Mouse (Mus musculus) adrenal gland, postnatal 36 days (tissue): ENCODE measurements around the gene Gm14435. TPM values are rescaled to one million over a fixed set of nuclear protein-coding genes. Genes with fewer than 3 reads are reported as not detected.
"Not testable (repeated sequence)": the region's sequence is repeated elsewhere in the genome, so short reads cannot be mapped to it uniquely, and the experiment has no call there.

ENCODE experiments used
- DNase-seq, 2 experiments: peaks; one replicate each; pipeline ENCODE4 v3.0.0; 2021; ENCODE audit warnings: mixed read lengths in 1 of 2
- long read RNA-seq, 2 experiments: library from polyadenylated mRNA; stranded (forward); transcript quantifications; one replicate each; pipeline ENCODE4 v2.0.0; 2021; ENCODE audit warnings: borderline sequencing depth in 2 of 2
- total RNA-seq, 2 experiments: library from RNA; stranded (reverse); gene quantifications; 2 replicates each; pipeline ENCODE4 v1.2.3; 2021

Gene Gm14435
- 10 to 100 TPM; 12.7 to 12.9 TPM for total RNA-seq
- long read RNA-seq, experiment 1, partial matches to known transcripts, result 0 of 4 reads
- long read RNA-seq, experiment 1, other reads (novel, unspliced or antisense), result 1 of 4 reads
- long read RNA-seq, experiment 2, partial matches to known transcripts, result 0 of 2 reads
- long read RNA-seq, experiment 2, other reads (novel, unspliced or antisense), result 0 of 2 reads

GRCm38 (mm10) chr2:176423294-176423693, at the start of gene Gm14435:
Gene Gm14435 (plus strand): TSS chr2:176423594.
- DNase-seq, result not testable (repeated sequence)

Other genes starting within 250 kb of the Gm14435 start
- 1 to 10 TPM; 6.4 to 9.5 TPM for gene 2210418O10Rik, start 197.0 kb upstream of the Gm14435 start, total RNA-seq
- not detected for gene Gm11009, start 104.1 kb upstream of the Gm14435 start, total RNA-seq
- 1 to 10 TPM in 1 of 2 experiments, not detected in 1; 1.0 TPM for gene Gm14434, start 63.2 kb downstream of the Gm14435 start, total RNA-seq
- gene Zfp967, start 97.5 kb downstream of the Gm14435 start, total RNA-seq, result not detected
- gene Gm14308, start 212.8 kb downstream of the Gm14435 start, total RNA-seq, result 1 to 10 TPM; 3.2 to 3.8 TPM
- 10 to 100 TPM; 11.3 to 11.9 TPM for gene Zfp973, start 246.9 kb downstream of the Gm14435 start, total RNA-seq